In genomic region chr8:122198378-122199025, GRCm38 (mm10) we compare ENCODE assay signal across 15 mouse cellular contexts.
DNase-seq lines count a peak whose midpoint lies in the region; ATAC-seq and TF ChIP-seq lines count a peak whose summit lies in the region.
"Had no signal": no experiment of that assay in that cellular context is flagged by ENCODE, and none has a peak within 500 bp of the region (broad histone marks: within the 10 kb centered on the region; RNA-seq: fewer than 3 reads in every experiment).

No protein-coding gene starts in this region.

- H3K9me3 ChIP-seq in heart, embryonic 12.5 days (replicated peaks), result no peaks in the 10 kb centered on the region
- H3K9me3 ChIP-seq: hindbrain, embryonic 10.5 days; intestine, embryonic 15.5 days had no signal

- intact Hi-C loops in left cerebral cortex, adult 2 months (cut with DNase I), result no loop called here
- intact Hi-C loops in left cerebral cortex, postnatal 36 days (cut with DNase I), result no loop called here

- TF ChIP-seq CTCF in left cerebral cortex, adult 2 months (IDR thresholded peaks at IDR 0.05), result peak; percentile 16
- TF ChIP-seq CTCF in brain, embryonic 14.5 days (IDR thresholded peaks at IDR 0.05; ENCODE audit: borderline replicate concordance, extremely low read depth, insufficient read depth, insufficient read length), result no peak
- no peak for TF ChIP-seq CTCF in kidney, adult 2 months (conservative IDR thresholded peaks at IDR 0.05; ENCODE audit: insufficient read depth, insufficient read length, low read depth, low read length)

- no peak overlapping the region for H3K4me3 ChIP-seq in heart, embryonic 12.5 days
- H3K4me3 ChIP-seq in left cerebral cortex, adult 2 months, result no peak overlapping the region
- H3K4me3 ChIP-seq in kidney, adult 2 months (ENCODE audit: insufficient read depth, low read depth, low read length), result no peak overlapping the region
- H3K4me3 ChIP-seq: hindbrain, embryonic 10.5 days; intestine, embryonic 15.5 days; myocyte had no signal

- no peak overlapping the region for H3K27ac ChIP-seq in heart, embryonic 12.5 days (ENCODE audit: poor library complexity, severe bottlenecking)
- H3K27ac ChIP-seq in left cerebral cortex, adult 2 months, result no peak overlapping the region
- H3K27ac ChIP-seq in kidney, adult 2 months (ENCODE audit: insufficient read depth, low read depth, low read length), result no peak overlapping the region
- H3K27ac ChIP-seq: hindbrain, embryonic 10.5 days; intestine, embryonic 15.5 days had no signal

- H3K4me1 ChIP-seq in heart, embryonic 12.5 days (replicated peaks), result peaks cover 6% of the 10 kb centered on the region; the same call in 1 of the 2 replicates
- H3K4me1 ChIP-seq in kidney, adult 2 months (ENCODE audit: control insufficient read depth, insufficient read depth, low read length), result no peaks in the 10 kb centered on the region

- peak; percentile 93 for DNase-seq in heart, adult 11 months
- DNase-seq in left cerebral cortex, adult 2 months (ENCODE audit: extremely low spot score in 1 of 2, low spot score in 2 of 2), result no peak
- no peak for DNase-seq in left cerebral cortex, postnatal 36 days (ENCODE audit: low spot score in 2 of 2)
- peak; percentile 20 for DNase-seq in brain, embryonic 14.5 days (ENCODE audit: low read depth)
- peak; percentile 41 to 42 for DNase-seq in cerebellum, postnatal 36 days
- no peak for DNase-seq in adrenal gland, adult 8-10 months
- DNase-seq in kidney, adult 2 months, result no peak
- DNase-seq: kidney, postnatal 36 days; right cerebral cortex, postnatal 25 days had no signal

- H3K27me3 ChIP-seq in heart, embryonic 12.5 days (replicated peaks), result 0 out of 2 replicates have a peak, but pooled peaks cover 4% of the 10 kb centered on the region
- H3K27me3 ChIP-seq in kidney, adult 2 months (replicated peaks; ENCODE audit: control insufficient read depth, insufficient read depth, low read length), result no peaks in the 10 kb centered on the region
- H3K27me3 ChIP-seq: intestine, embryonic 15.5 days had no signal

- no peaks in the 10 kb centered on the region for H3K36me3 ChIP-seq in heart, embryonic 12.5 days
- H3K36me3 ChIP-seq in kidney, adult 2 months (ENCODE audit: control insufficient read depth, insufficient read depth, low read length), result no peaks in the 10 kb centered on the region
- H3K36me3 ChIP-seq: hindbrain, embryonic 10.5 days; intestine, embryonic 15.5 days had no signal

- 79% methylated on average over 12 of the region's 12 CpGs for WGBS in heart, embryonic 12.5 days
- 76% methylated on average over 12 of the region's 12 CpGs for WGBS in kidney, adult 2 months

- no peak overlapping the region for H3K4me2 ChIP-seq in heart, embryonic 12.5 days
- H3K4me2 ChIP-seq: intestine, embryonic 15.5 days; midbrain, embryonic 11.5 days had no signal

- no peak overlapping the region for H3K9ac ChIP-seq in heart, embryonic 12.5 days
- H3K9ac ChIP-seq: intestine, embryonic 15.5 days had no signal

- TF ChIP-seq POLR2A in brain, embryonic 14.5 days (IDR thresholded peaks at IDR 0.05; ENCODE audit: borderline replicate concordance, extremely low read depth, insufficient read depth, insufficient read length, poor library complexity, severe bottlenecking), result no peak
- no peak for TF ChIP-seq POLR2A in kidney, adult 2 months (IDR thresholded peaks at IDR 0.05; ENCODE audit: low read depth, low read length)

- ATAC-seq in heart, embryonic 12.5 days (ENCODE audit: insufficient number of reproducible peaks, low FRiP score), result no peak
- ATAC-seq: forebrain, embryonic 16.5 days; intestine, embryonic 15.5 days had no signal

Comparison
In these comparisons a context has a peak if more than half of its experiments do, and no peak if none do; other contexts are left out.
1. DNase-seq: peak in heart, adult 11 months (single experiment), brain, embryonic 14.5 days (single experiment) and cerebellum, postnatal 36 days (2 of 2); none in left cerebral cortex, adult 2 months (0 of 2), left cerebral cortex, postnatal 36 days (0 of 2), adrenal gland, adult 8-10 months (single experiment) and kidney, adult 2 months (single experiment).